Mouse (Mus musculus): Measurements from ENCODE around the gene Ube2g1.

The Ube2g1 gene

GRCm38 (mm10) chr11:72606694-72607407, at the start of gene Ube2g1:
Ube2g1 (plus strand) TSS chr11:72607283.
- peak; percentile 98 for DNase-seq (ENCODE audit: low spot score)

- no peak for DNase-seq (ENCODE audit: low spot score)
These were observed 48.9 kb upstream of the Ube2g1 start for GRCm38 (mm10) chr11:72558155-72558554.

- DNase-seq (ENCODE audit: low spot score): no peak
These were observed 46.4 kb upstream of the Ube2g1 start for GRCm38 (mm10) chr11:72560661-72561060.

GRCm38 (mm10) chr11:72564232-72564807, 42.8 kb upstream of the Ube2g1 start:
- DNase-seq (ENCODE audit: low spot score): no peak

- DNase-seq (ENCODE audit: low spot score): no peak
These were observed 40.8 kb upstream of the Ube2g1 start for GRCm38 (mm10) chr11:72566304-72566703.

GRCm38 (mm10) chr11:72566816-72567338, 40.2 kb upstream of the Ube2g1 start:
- no peak for DNase-seq (ENCODE audit: low spot score)

- peak; percentile 45 for DNase-seq (ENCODE audit: low spot score)
These were observed 38.0 kb upstream of the Ube2g1 start for GRCm38 (mm10) chr11:72569051-72569450.

- DNase-seq (ENCODE audit: low spot score): no peak
These were observed 37.3 kb upstream of the Ube2g1 start for GRCm38 (mm10) chr11:72569671-72570318.

GRCm38 (mm10) chr11:72570319-72570979, 36.6 kb upstream of the Ube2g1 start:
- peak; percentile 58 for DNase-seq (ENCODE audit: low spot score)

- no peak for DNase-seq (ENCODE audit: low spot score)
These were observed 33.3 kb upstream of the Ube2g1 start for GRCm38 (mm10) chr11:72573819-72574218.

- DNase-seq (ENCODE audit: low spot score): no peak
These were observed 31.0 kb upstream of the Ube2g1 start for GRCm38 (mm10) chr11:72576111-72576465.

GRCm38 (mm10) chr11:72576466-72577351, 30.4 kb upstream of the Ube2g1 start:
- no peak for DNase-seq (ENCODE audit: low spot score)

GRCm38 (mm10) chr11:72578471-72578870, 28.6 kb upstream of the Ube2g1 start:
- DNase-seq (ENCODE audit: low spot score): no peak

GRCm38 (mm10) chr11:72581609-72582447, 25.3 kb upstream of the Ube2g1 start:
- no peak for DNase-seq (ENCODE audit: low spot score)

- DNase-seq (ENCODE audit: low spot score): no peak
These were observed 24.7 kb upstream of the Ube2g1 start for GRCm38 (mm10) chr11:72582448-72582705.

- DNase-seq (ENCODE audit: low spot score): no peak
These were observed 24.0 kb upstream of the Ube2g1 start for GRCm38 (mm10) chr11:72583092-72583491.

GRCm38 (mm10) chr11:72586570-72586969, 20.5 kb upstream of the Ube2g1 start:
- DNase-seq (ENCODE audit: low spot score): no peak

- DNase-seq (ENCODE audit: low spot score): no peak
These were observed 19.4 kb upstream of the Ube2g1 start for GRCm38 (mm10) chr11:72587537-72588233.

- no peak for DNase-seq (ENCODE audit: low spot score)
These were observed 11.9 kb upstream of the Ube2g1 start for GRCm38 (mm10) chr11:72595010-72595737.

- no peak for DNase-seq (ENCODE audit: low spot score)
These were observed 9.3 kb upstream of the Ube2g1 start for GRCm38 (mm10) chr11:72597780-72598179.

Data from spleen, adult 12 weeks (tissue).